Mouse (Mus musculus): Measurements from ENCODE around the gene Mrps2. TPM values are rescaled to one million over a fixed set of nuclear protein-coding genes. Genes with fewer than 3 reads are reported as not detected.

Mrps2 gene
- polyA plus RNA-seq, 1 experiment from 2014 or later = 70.8 TPM

DNA sequence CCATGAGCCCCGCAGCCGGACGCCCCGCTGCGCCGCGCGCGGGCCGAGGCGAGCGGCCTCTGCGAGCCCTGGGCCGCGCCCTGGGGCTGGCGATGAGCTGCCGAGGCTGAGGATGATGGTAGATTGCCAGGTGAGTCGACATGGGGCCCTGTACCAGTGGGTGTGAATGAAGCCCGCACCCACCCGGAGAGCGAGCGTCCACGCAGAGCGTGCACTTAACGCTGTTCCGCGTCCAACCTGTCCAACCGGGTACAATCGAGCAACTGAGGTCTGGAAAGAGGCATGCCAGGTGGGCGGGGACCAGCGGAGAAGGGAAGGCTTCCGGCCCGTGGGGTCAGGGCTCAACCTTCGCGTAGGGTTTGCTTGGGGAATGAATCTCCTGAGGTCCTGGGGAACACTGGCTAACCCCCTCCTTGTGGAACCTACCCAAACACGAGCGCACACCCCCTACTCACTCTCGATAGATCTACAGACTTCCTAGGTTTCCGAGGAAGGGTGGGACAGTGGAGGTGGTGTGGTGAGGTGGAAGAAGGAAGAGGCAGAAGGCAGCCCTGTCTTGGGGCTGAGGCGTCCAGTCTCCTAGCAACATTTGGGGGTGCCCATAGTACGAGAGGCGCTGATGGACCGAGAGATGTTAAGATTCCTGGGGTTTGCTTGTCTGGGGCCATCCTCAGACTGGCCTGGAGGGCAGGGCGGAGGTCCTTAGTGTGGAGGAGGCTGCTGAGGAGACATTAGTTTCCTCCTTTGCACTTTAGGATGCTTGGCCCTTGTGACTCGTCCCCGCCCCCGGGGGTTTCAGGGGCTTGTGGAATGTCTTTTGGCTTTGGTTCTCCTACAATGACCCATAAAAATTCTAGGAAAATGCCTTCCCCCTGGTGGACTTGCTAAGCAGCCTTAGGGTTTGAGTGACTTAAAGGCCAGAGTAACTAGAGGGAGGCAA is 45.8 kb downstream of the Mrps2 start:
- Histone ChIP-seq H3K27ac (ENCODE audit: low read length) (peak overlapping the region; percentile 72), H3K4me1 (ENCODE audit: insufficient read depth, low read length) (peaks cover 19% of the 10 kb centered on the region), H3K4me3 (ENCODE audit: low read length) (peak overlapping the region; percentile 71), H3K36me3 (ENCODE audit: insufficient read depth, low read length) (no peaks in the 10 kb centered on the region), H3K9me3 (ENCODE audit: low read length) (no peaks in the 10 kb centered on the region), H3K27me3 (ENCODE audit: insufficient read depth, low read length) (no peaks in the 10 kb centered on the region), H3K9ac (replicated peaks; ENCODE audit: low read length) (peak overlapping the region; percentile 94), H3K4me2 (replicated peaks; ENCODE audit: low read depth, low read length) (peak overlapping the region; percentile 96)
- ATAC-seq (ENCODE audit: low FRiP score, low TSS enrichment) = peak; percentile 46
- WGBS = 3% methylated on average over 47 of the region's 47 CpGs

DNA sequence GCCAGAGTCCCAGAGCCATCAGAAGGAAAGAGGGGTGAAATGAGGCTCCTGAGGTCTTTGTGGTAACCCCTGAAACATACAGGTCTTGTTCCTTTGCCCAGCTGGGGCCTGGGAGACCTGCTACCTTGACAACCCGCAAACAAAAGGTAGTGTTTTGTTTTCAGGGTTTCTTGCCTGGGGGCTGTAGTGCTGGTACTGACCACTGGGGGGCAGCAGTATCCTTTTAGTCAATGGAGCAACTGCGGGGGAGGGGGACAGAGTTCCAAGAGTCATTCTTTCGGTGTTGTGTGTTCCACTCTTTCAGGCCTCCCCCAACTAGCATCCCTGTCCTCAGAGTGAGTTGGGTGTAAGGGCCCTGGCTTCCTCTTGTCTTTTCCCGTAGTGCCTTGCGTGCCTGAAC is 46.6 kb downstream of the Mrps2 start:
- Histone ChIP-seq H3K27me3 (ENCODE audit: insufficient read depth, low read length) (no peaks in the 10 kb centered on the region), H3K4me1 (ENCODE audit: insufficient read depth, low read length) (peaks cover 19% of the 10 kb centered on the region), H3K36me3 (ENCODE audit: insufficient read depth, low read length) (no peaks in the 10 kb centered on the region), H3K4me3 (ENCODE audit: low read length) (peak overlapping the region; percentile 71), H3K9ac (replicated peaks; ENCODE audit: low read length) (peak overlapping the region; percentile 94), H3K27ac (ENCODE audit: low read length) (no peak overlapping the region), H3K9me3 (ENCODE audit: low read length) (no peaks in the 10 kb centered on the region), H3K4me2 (replicated peaks; ENCODE audit: low read depth, low read length) (peak overlapping the region; percentile 96)
- WGBS = 13% methylated on average over 5 of the region's 5 CpGs
- no peak for ATAC-seq (ENCODE audit: low FRiP score, low TSS enrichment)

- 40% methylated on average over 5 of the region's 5 CpGs for WGBS
- no peaks in the 10 kb centered on the region for H3K9me3 ChIP-seq (ENCODE audit: low read length)
- no peaks in the 10 kb centered on the region for H3K27me3 ChIP-seq (ENCODE audit: insufficient read depth, low read length)
- H3K4me2 ChIP-seq (replicated peaks; ENCODE audit: low read depth, low read length) = no peak overlapping the region
- H3K36me3 ChIP-seq (ENCODE audit: insufficient read depth, low read length) = no peaks in the 10 kb centered on the region
- no peak for ATAC-seq (ENCODE audit: low FRiP score, low TSS enrichment)
- H3K9ac ChIP-seq (replicated peaks; ENCODE audit: low read length) = no peak overlapping the region
- H3K4me1 ChIP-seq (ENCODE audit: insufficient read depth, low read length) = peaks cover 19% of the 10 kb centered on the region
- H3K27ac ChIP-seq (ENCODE audit: low read length) = no peak overlapping the region
- H3K4me3 ChIP-seq (ENCODE audit: low read length) = no peak overlapping the region
Measured at GRCm38 (mm10) chr2:28517206-28517909, 49.5 kb downstream of the Mrps2 start.

DNA sequence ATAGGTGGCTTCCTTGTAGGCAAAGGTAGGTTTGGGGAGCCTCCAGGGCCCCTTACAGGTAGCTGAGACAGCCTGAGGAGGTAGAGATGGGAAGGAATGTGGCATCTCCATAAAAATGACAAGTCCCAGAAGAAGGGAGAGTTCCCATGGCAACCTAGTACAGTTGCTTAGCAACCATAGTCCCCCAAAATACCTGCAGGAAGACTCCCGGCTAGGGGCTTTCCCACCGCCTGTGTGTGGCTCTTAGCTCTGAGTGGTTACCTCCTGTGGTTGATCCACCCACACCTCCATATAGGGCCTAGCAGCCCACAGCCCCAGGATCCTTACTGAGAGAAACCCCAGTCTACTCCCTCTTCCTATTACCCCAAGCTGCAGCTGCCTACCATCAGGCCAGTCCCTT is 50.4 kb downstream of the Mrps2 start:
- H3K9ac ChIP-seq (replicated peaks; ENCODE audit: low read length) = no peak overlapping the region
- no peak overlapping the region for H3K4me3 ChIP-seq (ENCODE audit: low read length)
- H3K27ac ChIP-seq (ENCODE audit: low read length) = no peak overlapping the region
- no peaks in the 10 kb centered on the region for H3K9me3 ChIP-seq (ENCODE audit: low read length)
- no peaks in the 10 kb centered on the region for H3K36me3 ChIP-seq (ENCODE audit: insufficient read depth, low read length)
- ATAC-seq (ENCODE audit: low FRiP score, low TSS enrichment) = no peak
- H3K27me3 ChIP-seq (ENCODE audit: insufficient read depth, low read length) = no peaks in the 10 kb centered on the region
- WGBS = 59% methylated on average over 2 of the region's 2 CpGs
- H3K4me1 ChIP-seq (ENCODE audit: insufficient read depth, low read length) = peaks cover 19% of the 10 kb centered on the region
- H3K4me2 ChIP-seq (replicated peaks; ENCODE audit: low read depth, low read length) = no peak overlapping the region

DNA sequence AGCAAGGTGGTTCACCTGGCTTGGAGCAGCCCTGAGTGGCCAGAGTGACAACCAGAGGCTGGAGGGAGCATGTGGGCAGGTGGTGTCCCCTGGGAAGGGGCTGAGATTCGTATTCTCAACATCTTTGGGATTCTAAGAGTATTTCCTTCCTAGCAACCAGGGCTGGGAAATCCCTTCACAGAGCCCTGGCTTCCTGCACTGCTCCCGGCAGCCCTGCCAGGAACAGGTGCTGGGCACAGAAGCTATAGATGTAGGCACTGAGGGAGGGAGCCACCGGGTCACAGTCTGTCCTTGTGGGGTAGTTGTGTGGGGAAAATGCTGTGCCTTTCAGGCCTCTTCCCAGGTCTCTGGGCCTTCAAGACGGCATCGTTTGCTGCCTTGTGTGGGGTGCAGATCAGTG is 52.7 kb downstream of the Mrps2 start:
- Histone ChIP-seq H3K9ac (replicated peaks; ENCODE audit: low read length) (no peak overlapping the region), H3K4me3 (ENCODE audit: low read length) (no peak overlapping the region), H3K27ac (ENCODE audit: low read length) (no peak overlapping the region), H3K4me2 (replicated peaks; ENCODE audit: low read depth, low read length) (no peak overlapping the region), H3K9me3 (ENCODE audit: low read length) (no peaks in the 10 kb centered on the region), H3K27me3 (ENCODE audit: insufficient read depth, low read length) (no peaks in the 10 kb centered on the region), H3K4me1 (ENCODE audit: insufficient read depth, low read length) (peaks cover 25% of the 10 kb centered on the region), H3K36me3 (ENCODE audit: insufficient read depth, low read length) (no peaks in the 10 kb centered on the region)
- WGBS = 81% methylated on average over 5 of the region's 5 CpGs
- no peak for ATAC-seq (ENCODE audit: low FRiP score, low TSS enrichment)

Other genes starting within 250 kb of the Mrps2 start
- gene Ppp1r26, start 21.3 kb upstream of the Mrps2 start, polyA plus RNA-seq (2015; fragmentation: Nextera tagmentation; extraction: Ambion mirVana) = 5.2 and 7.1 TPM in 2 replicates
- 0.22 and 0.94 TPM in 2 replicates for gene 1700007K13Rik, start 1.7 kb upstream of the Mrps2 start, polyA plus RNA-seq (2015; fragmentation: Nextera tagmentation; extraction: Ambion mirVana)
- gene Gbgt1, start 28.8 kb downstream of the Mrps2 start, polyA plus RNA-seq (2015; fragmentation: Nextera tagmentation; extraction: Ambion mirVana) = 5.5 and 6.3 TPM in 2 replicates
- 8.3 and 9.8 TPM in 2 replicates for gene Gm10134, start 38.0 kb downstream of the Mrps2 start, polyA plus RNA-seq (2015; fragmentation: Nextera tagmentation; extraction: Ambion mirVana)
- gene Ralgds, start 45.1 kb downstream of the Mrps2 start, polyA plus RNA-seq (2015; fragmentation: Nextera tagmentation; extraction: Ambion mirVana) = 24.7 and 28.7 TPM in 2 replicates
- not detected in 2 replicates for gene Cel, start 95.3 kb downstream of the Mrps2 start, polyA plus RNA-seq (2015; fragmentation: Nextera tagmentation; extraction: Ambion mirVana)
- gene Gtf3c5, start 115.7 kb downstream of the Mrps2 start, polyA plus RNA-seq (2015; fragmentation: Nextera tagmentation; extraction: Ambion mirVana) = 48.5 and 49.7 TPM in 2 replicates
- gene Gfi1b, start 153.9 kb downstream of the Mrps2 start, polyA plus RNA-seq (2015; fragmentation: Nextera tagmentation; extraction: Ambion mirVana) = 0.33 and 0.42 TPM in 2 replicates
- 23.1 and 23.3 TPM in 2 replicates for gene Tsc1, start 173.2 kb downstream of the Mrps2 start, polyA plus RNA-seq (2015; fragmentation: Nextera tagmentation; extraction: Ambion mirVana)
- gene Spaca9, start 231.7 kb downstream of the Mrps2 start, polyA plus RNA-seq (2015; fragmentation: Nextera tagmentation; extraction: Ambion mirVana) = 2.3 and 2.7 TPM in 2 replicates
- 0.94 and 1.2 TPM in 2 replicates for gene Ak8, start 232.1 kb downstream of the Mrps2 start, polyA plus RNA-seq (2015; fragmentation: Nextera tagmentation; extraction: Ambion mirVana)